ENCODE assay signal across 8 mouse cellular contexts in genomic region chr8:126538648-126539354, GRCm38 (mm10). TPM values are rescaled to one million over a fixed set of nuclear protein-coding genes. Genes with fewer than 3 reads are reported as not detected.
DNase-seq lines count a peak whose midpoint lies in the region; ATAC-seq and TF ChIP-seq lines count a peak whose summit lies in the region.

No protein-coding gene starts in this region.

- no peaks in the 10 kb centered on the region for H3K9me3 ChIP-seq in ES-Bruce4 (replicated peaks; ENCODE audit: control insufficient read depth, insufficient read depth, low read length, poor library complexity, severe bottlenecking)
- no peaks in the 10 kb centered on the region for H3K9me3 ChIP-seq in forebrain, embryonic 13.5 days (replicated peaks)
- H3K9me3 ChIP-seq in neural tube, embryonic 14.5 days (ENCODE audit: control insufficient read depth, low read length): no peaks in the 10 kb centered on the region

- peak; percentile 64; the same call in 1 of the 2 replicates for TF ChIP-seq EP300 in ES-Bruce4 (IDR thresholded peaks at IDR 0.05; ENCODE audit: insufficient read depth, low read depth, low read length)

- under 1% methylated on average over 12 of the region's 12 CpGs for WGBS in forebrain, embryonic 13.5 days
- 1% methylated on average over 12 of the region's 12 CpGs for WGBS in neural tube, embryonic 14.5 days

- no peaks in the 10 kb centered on the region for H3K27me3 ChIP-seq in ES-Bruce4 (ENCODE audit: control insufficient read depth, insufficient read depth, low read length, poor library complexity, severe bottlenecking)
- no peaks in the 10 kb centered on the region for H3K27me3 ChIP-seq in forebrain, embryonic 13.5 days
- no peaks in the 10 kb centered on the region for H3K27me3 ChIP-seq in neural tube, embryonic 14.5 days (ENCODE audit: control insufficient read depth, insufficient read depth, low read length)

- 0 out of 2 replicates have a peak overlapping the region, but pooled peaks have one; percentile 13 for H3K9ac ChIP-seq in ES-Bruce4 (ENCODE audit: low read depth, poor library complexity, severe bottlenecking)
- peak overlapping the region; percentile 58 for H3K9ac ChIP-seq in forebrain, embryonic 13.5 days
- 0 out of 2 replicates have a peak overlapping the region, but pooled peaks have one; percentile 18 for H3K9ac ChIP-seq in neural tube, embryonic 14.5 days (replicated peaks; ENCODE audit: low read depth, low read length)

- H3K27ac ChIP-seq in ES-Bruce4 (ENCODE audit: insufficient read depth, low read length): peak overlapping the region; percentile 91
- peak overlapping the region; percentile 98 for H3K27ac ChIP-seq in forebrain, embryonic 13.5 days
- peak overlapping the region; percentile 90 for H3K27ac ChIP-seq in neural tube, embryonic 14.5 days (ENCODE audit: low read depth, low read length)

- DNase-seq in cerebellum, postnatal 10 days: peak; percentile 45 to 46
- no peak for DNase-seq in cerebellum, adult 11-12 months
- DNase-seq in left cerebral cortex, adult 11 months (ENCODE audit: low spot score): peak; percentile 81
- no peak for DNase-seq in spleen, postnatal 10 days (ENCODE audit: low spot score in 2 of 2)

- H3K4me2 ChIP-seq in forebrain, embryonic 13.5 days: peak overlapping the region; percentile 48
- H3K4me2 ChIP-seq in neural tube, embryonic 14.5 days (ENCODE audit: low read depth, low read length): peak overlapping the region; percentile 3; the same call in 1 of the 2 replicates

- no peak for TF ChIP-seq POLR2A in ES-Bruce4 (IDR thresholded peaks at IDR 0.05; ENCODE audit: insufficient read depth, low read length)

- H3K4me1 ChIP-seq in ES-Bruce4 (ENCODE audit: control insufficient read depth, insufficient read depth, low read length): peaks cover 6% of the 10 kb centered on the region
- peaks cover 50% of the 10 kb centered on the region for H3K4me1 ChIP-seq in forebrain, embryonic 13.5 days
- H3K4me1 ChIP-seq in neural tube, embryonic 14.5 days (ENCODE audit: control insufficient read depth, insufficient read depth, low read length): peaks cover 41% of the 10 kb centered on the region

- peak; percentile 81 for ATAC-seq in forebrain, embryonic 13.5 days
- ATAC-seq in neural tube, embryonic 14.5 days (ENCODE audit: low read depth): peak; percentile 70
- ATAC-seq in megakaryocyte progenitor cell, adult 5-6 weeks (replicated peaks; ENCODE audit: poor library complexity): no peak

- no peaks in the 10 kb centered on the region for H3K36me3 ChIP-seq in ES-Bruce4 (ENCODE audit: control insufficient read depth, insufficient read depth, low read length, poor library complexity, severe bottlenecking)
- no peaks in the 10 kb centered on the region for H3K36me3 ChIP-seq in forebrain, embryonic 13.5 days (ENCODE audit: poor library complexity, severe bottlenecking)
- H3K36me3 ChIP-seq in neural tube, embryonic 14.5 days (ENCODE audit: control insufficient read depth, insufficient read depth, low read length): no peaks in the 10 kb centered on the region

- no peak overlapping the region for H3K4me3 ChIP-seq in ES-Bruce4 (ENCODE audit: low read depth, low read length)
- H3K4me3 ChIP-seq in forebrain, embryonic 13.5 days: 0 out of 2 replicates have a peak overlapping the region, but pooled peaks have one; percentile 1
- no peak overlapping the region for H3K4me3 ChIP-seq in neural tube, embryonic 14.5 days (ENCODE audit: low read depth, low read length)

- TF ChIP-seq CTCF in ES-Bruce4 (IDR thresholded peaks at IDR 0.05; ENCODE audit: low read depth, low read length): no peak

RNA-seq across cellular contexts. Expression of gene Irf2bp2, which starts 55.0 kb away (rescaled TPM):
- polyA plus RNA-seq in ES-Bruce4 (2011; ENCODE audit: insufficient read depth, insufficient read length, low read depth, missing spikeins): 37.6 and 39.6 TPM in 2 replicates
- polyA plus RNA-seq in forebrain, embryonic 13.5 days (2015; fragmentation: Nextera tagmentation; extraction: Ambion mirVana): 8.1 and 8.3 TPM in 2 replicates
- 8.5 and 8.8 TPM in 2 replicates for polyA plus RNA-seq in neural tube, embryonic 14.5 days (2014; fragmentation: Nextera tagmentation; extraction: Ambion mirVana)
- 109 and 114 TPM in 2 replicates for total RNA-seq in megakaryocyte progenitor cell, adult 5-6 weeks (2015)
- total RNA-seq in megakaryocyte progenitor cell, adult 5-6 weeks (2017): 95.7 and 110 TPM in 2 replicates

Comparison
In these comparisons a context has a peak if more than half of its experiments do, and no peak if none do; other contexts are left out.
1. DNase-seq: peak in cerebellum, postnatal 10 days (2 of 2) and left cerebral cortex, adult 11 months (single experiment); none in cerebellum, adult 11-12 months (single experiment) and spleen, postnatal 10 days (0 of 2).
2. Peak in every context shown above with its lines, with median percentiles within 50 percentile points of each other: H3K27ac ChIP-seq and H3K9ac ChIP-seq.